Mouse (Mus musculus) liver, postnatal 0 days (tissue): ENCODE measurements at regions not wholly inside any gene's neighbourhood (a gene's known extent, or its start where the extent isn't known, plus 50 kb on each side); places are given as distances from the start of the nearest gene placed in this dataset.
"Not testable (repeated sequence)": the region's sequence is repeated elsewhere in the genome, so short reads cannot be mapped to it uniquely, and the experiment has no call there.

Experiments
- ATAC-seq: fragments of 200-750 bp; cut with Nextera tagmentation; 2 replicates; pipeline ENCODE4 v1.8.0; 2017; ENCODE audit warnings: mild to moderate bottlenecking, moderate library complexity
- DNase-seq: peaks from one replicate; pipeline ENCODE4 v3.0.0-alpha.2; 2016
- H3K27ac ChIP-seq: fragments of 300-500 bp; sonication (generic); 2 replicates; pipeline ENCODE4 v1.5.1; 2014; ENCODE audit warnings: antibody characterized with exemption, moderate library complexity, mild to moderate bottlenecking, low read depth
- H3K27me3 ChIP-seq: fragments of 300-500 bp; sonication (generic); 2 replicates; pipeline ENCODE4 v1.6.1; 2014; ENCODE audit warnings: low read length, control low read depth, mixed read lengths; ENCODE audit not compliant: insufficient read depth
- H3K36me3 ChIP-seq: fragments of 300-500 bp; sonication (generic); replicated peaks from 2 replicates; pipeline ENCODE4 v1.6.1; 2014; ENCODE audit warnings: mild to moderate bottlenecking, control low read depth, low read length, moderate library complexity, mixed read lengths; ENCODE audit not compliant: insufficient read depth
- H3K4me1 ChIP-seq: fragments of 300-500 bp; sonication (generic); 2 replicates; pipeline ENCODE4 v1.6.1; 2014; ENCODE audit warnings: antibody characterized with exemption, mild to moderate bottlenecking, control low read depth; ENCODE audit not compliant: insufficient read depth
- H3K4me2 ChIP-seq: fragments of 300-500 bp; sonication (generic); 2 replicates; pipeline ENCODE4 v1.6.1; 2014; ENCODE audit warnings: low read depth, mild to moderate bottlenecking, low read length, moderate library complexity, mixed read lengths
- H3K4me3 ChIP-seq: fragments of 300-500 bp; sonication (generic); 2 replicates; pipeline ENCODE4 v1.5.1; 2014; ENCODE audit warnings: low read depth, low read length
- H3K9ac ChIP-seq: fragments of 300-500 bp; sonication (generic); replicated peaks from 2 replicates; pipeline ENCODE4 v1.6.1; 2014; ENCODE audit warnings: mild to moderate bottlenecking, moderate library complexity
- H3K9me3 ChIP-seq: fragments of 300-500 bp; sonication (generic); 2 replicates; pipeline ENCODE4 v1.6.1; 2016; ENCODE audit warnings: mild to moderate bottlenecking, control low read depth, low read length, mixed read lengths
- CTCF ChIP-seq: sonication (generic); IDR thresholded peaks from 2 replicates; pipeline ENCODE4 v1.5.1; 2016; ENCODE audit warnings: antibody characterized with exemption, low read depth
- EP300 ChIP-seq: IDR thresholded peaks from 2 replicates; pipeline ENCODE4 v1.6.1; 2016; ENCODE audit warnings: antibody characterized with exemption, low read depth, mild to moderate bottlenecking
- WGBS: fragments of 180-500 bp; shearing (Covaris S2); extraction: QIAGEN DNeasy Blood & Tissue Kit; methylation state at CpG from one replicate; pipeline ENCODE4 v1.1.7; 2014; ENCODE audit not compliant: insufficient replicate concordance; 5-methylcytosine and 5-hydroxymethylcytosine counted together

- no peaks in the 10 kb centered on the region for H3K9me3 ChIP-seq
- TF ChIP-seq CTCF (no peak), EP300 (no peak)
- no peaks in the 10 kb centered on the region for H3K36me3 ChIP-seq
- 65% methylated on average over 2 of the region's 2 CpGs for WGBS
- ATAC-seq = no peak
- no peaks in the 10 kb centered on the region for H3K4me1 ChIP-seq
- H3K9ac ChIP-seq = no peak overlapping the region
- H3K4me2 ChIP-seq = no peak overlapping the region
- H3K4me3 ChIP-seq = no peak overlapping the region
- no peaks in the 10 kb centered on the region for H3K27me3 ChIP-seq
- no peak for DNase-seq
- no peak overlapping the region for H3K27ac ChIP-seq
Observed at GRCm38 (mm10) chr17:4024384-4024783, 328.3 kb upstream of the Nox3 start.

- no peaks in the 10 kb centered on the region for H3K9me3 ChIP-seq
- no peak overlapping the region for H3K9ac ChIP-seq
- no peaks in the 10 kb centered on the region for H3K27me3 ChIP-seq
- DNase-seq = no peak
- no peaks in the 10 kb centered on the region for H3K36me3 ChIP-seq
- TF ChIP-seq CTCF = no peak
- TF ChIP-seq EP300 = no peak
- H3K4me1 ChIP-seq = no peaks in the 10 kb centered on the region
- ATAC-seq = no peak
- 80% methylated on average over 9 of the region's 9 CpGs for WGBS
- no peak overlapping the region for H3K4me2 ChIP-seq
- H3K27ac ChIP-seq = no peak overlapping the region
- no peak overlapping the region for H3K4me3 ChIP-seq
Observed at GRCm38 (mm10) chr17:4029202-4029601, 333.1 kb upstream of the Nox3 start.

GRCm38 (mm10) chr17:4034816-4035360, 338.8 kb upstream of the Nox3 start:
- Histone ChIP-seq H3K4me3 (no peak overlapping the region), H3K27ac (no peak overlapping the region), H3K9me3 (no peaks in the 10 kb centered on the region), H3K27me3 (no peaks in the 10 kb centered on the region), H3K9ac (no peak overlapping the region), H3K4me1 (no peaks in the 10 kb centered on the region), H3K4me2 (no peak overlapping the region), H3K36me3 (no peaks in the 10 kb centered on the region)
- no peak for ATAC-seq
- 66% methylated on average over 3 of the region's 3 CpGs for WGBS
- no peak for DNase-seq
- TF ChIP-seq EP300 (no peak), CTCF (no peak)

- H3K27ac ChIP-seq = no peak overlapping the region
- TF ChIP-seq EP300 (no peak), CTCF (no peak)
- no peak overlapping the region for H3K4me3 ChIP-seq
- H3K36me3 ChIP-seq = no peaks in the 10 kb centered on the region
- H3K27me3 ChIP-seq = no peaks in the 10 kb centered on the region
- DNase-seq = no peak
- H3K9ac ChIP-seq = no peak overlapping the region
- H3K4me2 ChIP-seq = no peak overlapping the region
- H3K9me3 ChIP-seq = no peaks in the 10 kb centered on the region
- 48% methylated on average over 5 of the region's 5 CpGs for WGBS
- H3K4me1 ChIP-seq = no peaks in the 10 kb centered on the region
- no peak for ATAC-seq
Observed at GRCm38 (mm10) chr17:4040104-4040664, 344.1 kb upstream of the Nox3 start.

GRCm38 (mm10) chr17:4060186-4060585, 364.1 kb upstream of the Nox3 start:
- H3K27me3 ChIP-seq, H3K36me3 ChIP-seq, H3K4me2 ChIP-seq, H3K4me3 ChIP-seq, ATAC-seq, H3K4me1 ChIP-seq, DNase-seq, H3K9ac ChIP-seq, H3K9me3 ChIP-seq, H3K27ac ChIP-seq: not testable (repeated sequence)

- TF ChIP-seq CTCF (no peak), EP300 (no peak)
- no peak overlapping the region for H3K4me2 ChIP-seq
- H3K4me1 ChIP-seq = no peaks in the 10 kb centered on the region
- H3K27ac ChIP-seq = no peak overlapping the region
- no peaks in the 10 kb centered on the region for H3K27me3 ChIP-seq
- ATAC-seq = no peak
- DNase-seq = no peak
- WGBS = 40% methylated on average over 2 of the region's 2 CpGs
- no peaks in the 10 kb centered on the region for H3K36me3 ChIP-seq
- no peaks in the 10 kb centered on the region for H3K9me3 ChIP-seq
- no peak overlapping the region for H3K9ac ChIP-seq
- H3K4me3 ChIP-seq = no peak overlapping the region
Observed at GRCm38 (mm10) chr17:4073381-4073780, 377.3 kb upstream of the Nox3 start.

- no peak overlapping the region for H3K9ac ChIP-seq
- ATAC-seq (no peak), DNase-seq (no peak)
- H3K4me2 ChIP-seq = no peak overlapping the region
- no peaks in the 10 kb centered on the region for H3K9me3 ChIP-seq
- TF ChIP-seq EP300 (no peak), CTCF (no peak)
- no peak overlapping the region for H3K27ac ChIP-seq
- no peak overlapping the region for H3K4me3 ChIP-seq
- no peaks in the 10 kb centered on the region for H3K4me1 ChIP-seq
- H3K36me3 ChIP-seq = no peaks in the 10 kb centered on the region
- no peaks in the 10 kb centered on the region for H3K27me3 ChIP-seq
- WGBS = 61% methylated on average over 2 of the region's 2 CpGs
Observed at GRCm38 (mm10) chr17:4080564-4080963, 384.5 kb upstream of the Nox3 start.
